Mouse (Mus musculus) liver, adult 10 weeks (tissue): Measurements from ENCODE around the gene Ripor3. TPM values are rescaled to one million over a fixed set of nuclear protein-coding genes. Genes with fewer than 3 reads are reported as not detected.

Experiments used
- polyA plus RNA-seq: library from polyadenylated mRNA; stranded (reverse); fragments of 350-450 nt; fragmentation: Illumina TruSeq; extraction: RNeasy Lipid Tissue Mini Kit (QIAGEN cat#74804); gene quantifications from one replicate; pipeline ENCODE4 v1.2.3, GENCODE M21; 2014; ENCODE audit warnings: low read depth, low replicate concordance

Gene Ripor3
- not detected for polyA plus RNA-seq

DNA sequence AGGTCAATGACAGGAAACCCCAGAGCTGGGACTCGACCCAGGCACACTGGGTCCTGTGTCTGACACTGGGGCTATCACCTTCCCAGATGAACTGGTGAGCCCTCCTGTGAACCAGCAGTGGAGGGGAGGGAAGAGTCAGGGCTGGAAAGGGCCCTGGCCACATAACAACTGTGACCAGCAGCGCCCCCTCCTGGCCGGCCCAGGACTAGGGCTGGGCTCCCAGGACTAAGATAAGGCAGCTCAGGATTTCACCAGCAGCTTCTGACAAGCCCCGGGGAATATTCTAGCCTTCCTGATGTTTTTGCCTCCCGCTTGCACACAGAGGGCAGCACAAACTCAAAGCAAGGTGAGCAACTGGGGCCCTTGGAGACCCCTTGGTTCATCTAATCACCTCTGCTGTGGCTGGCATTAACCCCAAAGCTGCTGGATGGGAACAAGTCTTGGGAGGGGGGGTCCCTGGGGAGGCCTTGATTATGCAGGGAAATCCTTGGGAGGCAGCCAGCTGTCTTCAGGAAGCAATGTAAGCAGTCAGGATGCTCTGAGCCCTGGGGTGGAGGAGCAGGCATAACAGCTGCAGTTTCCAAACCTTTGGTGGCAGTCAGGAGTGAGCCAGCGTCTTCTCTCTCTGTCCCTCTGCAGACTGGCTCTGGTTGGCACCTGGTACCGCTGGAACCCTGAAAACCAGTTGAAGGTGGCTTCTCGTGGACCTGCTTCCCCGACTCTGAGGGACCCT is at the start of gene Ripor3:
Gene Ripor3, minus strand, starts transcription at position 683 of the 733 bp plus-strand sequence.

DNA sequence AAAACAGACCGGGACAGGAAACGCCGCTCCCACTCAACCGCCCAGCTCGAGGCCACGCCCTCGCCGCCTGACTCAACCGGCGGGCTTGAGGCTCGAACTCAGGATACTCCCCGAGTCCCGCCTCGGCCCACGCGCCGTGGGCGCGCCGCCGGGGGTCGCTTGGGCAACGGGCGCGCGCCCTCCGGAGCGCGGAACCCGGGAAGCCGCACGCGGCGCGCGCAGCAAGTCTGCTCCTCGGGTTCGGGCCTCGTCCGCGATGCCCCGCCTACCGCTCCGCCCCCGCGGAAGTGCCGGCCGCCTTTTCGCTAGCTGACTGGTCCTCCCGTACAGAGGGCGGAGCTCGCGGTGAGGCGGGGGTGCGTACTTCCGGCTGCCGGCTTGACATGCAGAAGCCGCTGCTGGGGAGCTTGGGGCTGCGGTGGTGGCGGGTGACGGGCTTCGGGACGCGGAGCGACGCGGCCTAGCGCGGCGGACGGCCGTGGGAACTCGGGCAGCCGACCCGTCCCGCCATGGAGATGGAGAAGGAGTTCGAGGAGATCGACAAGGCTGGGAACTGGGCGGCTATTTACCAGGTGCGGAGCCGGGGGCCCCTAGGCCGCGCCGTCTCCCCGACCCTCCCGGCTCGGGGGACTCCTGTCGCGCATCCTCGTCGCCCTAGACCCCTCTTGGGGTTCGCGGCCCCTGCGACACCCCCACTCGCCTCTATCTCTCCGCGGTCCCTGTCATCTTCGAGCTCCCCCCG is 78.3 kb downstream of the Ripor3 start, which contains the start of gene Ptpn1:
Gene Ptpn1, plus strand, starts transcription at position 73 of the 742 bp plus-strand sequence.

Other genes with a start within 250 kb of the Ripor3 start
- 7.1 TPM for gene Ptpn1, start 78.6 kb downstream of the Ripor3 start, polyA plus RNA-seq
- 2.4 TPM for gene Pard6b, start 70.4 kb upstream of the Ripor3 start, polyA plus RNA-seq
- 2.9 TPM for gene Adnp, start 196.5 kb upstream of the Ripor3 start, polyA plus RNA-seq
- 37.2 TPM for gene Gm20716, start 219.7 kb upstream of the Ripor3 start, polyA plus RNA-seq
- gene Dpm1, start 220.0 kb upstream of the Ripor3 start, polyA plus RNA-seq, result 246 TPM
- 1.7 TPM for gene Mocs3, start 220.0 kb upstream of the Ripor3 start, polyA plus RNA-seq